Mouse (Mus musculus): Measurements from ENCODE around the gene Gramd1b. TPM values are rescaled to one million over a fixed set of nuclear protein-coding genes. Genes with fewer than 3 reads are reported as not detected.

Gene Gramd1b
- total and polyA plus RNA-seq, 2 experiments from 2014 or later = 3.2 to 17.4 TPM

DNA sequence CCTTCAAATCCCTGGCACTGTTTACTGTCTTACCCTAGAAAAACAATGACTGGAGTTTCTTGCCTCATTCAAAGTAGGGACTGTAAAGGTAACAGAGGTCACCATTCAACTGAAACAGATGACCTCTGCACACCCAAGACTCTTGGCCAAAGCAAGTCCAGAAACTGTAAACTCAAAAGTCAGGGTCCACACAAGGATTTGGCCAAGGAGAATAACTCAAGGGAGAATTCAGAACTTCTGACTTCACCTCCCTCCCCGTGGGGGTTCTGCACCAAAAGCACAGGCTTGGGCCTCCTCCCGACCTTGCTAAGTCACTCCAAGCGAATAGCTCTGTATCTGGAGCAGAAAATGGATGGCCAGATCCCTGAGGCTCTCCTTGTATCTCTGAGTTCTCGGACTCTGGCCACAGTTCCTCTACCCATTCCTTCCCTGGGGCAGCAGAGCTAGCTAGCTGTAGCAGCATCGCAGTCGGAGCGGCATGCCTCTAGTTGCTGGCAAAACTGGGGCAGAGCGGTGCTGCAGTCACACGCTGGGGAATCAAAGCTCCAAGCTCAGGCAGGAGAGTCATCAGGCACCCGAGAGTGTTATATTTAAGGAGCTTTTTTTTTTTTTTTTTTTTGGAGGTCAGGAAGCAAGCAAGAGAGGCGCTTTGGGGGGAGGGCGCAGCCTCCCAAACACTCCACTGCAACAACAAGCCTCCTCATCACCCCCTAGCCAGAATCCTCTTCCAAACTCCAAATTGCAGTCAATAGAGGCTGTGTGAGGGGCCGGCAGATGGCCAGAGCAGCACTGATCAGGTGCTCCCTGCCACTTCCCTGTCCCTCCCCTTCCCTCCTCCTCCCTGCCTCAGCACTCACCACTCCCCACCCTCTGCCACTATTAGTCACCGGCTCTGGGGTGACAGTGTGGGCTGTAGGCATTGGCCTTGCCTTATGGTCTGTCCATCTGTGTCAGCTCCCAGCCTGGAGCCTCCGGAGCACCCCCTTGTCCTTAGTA, 149.5 kb downstream of the Gramd1b start:
- no peaks in the 10 kb centered on the region for H3K9me3 ChIP-seq (replicated peaks; ENCODE audit: control insufficient read depth, low read length)
- peak; percentile 43 for DNase-seq (ENCODE audit: low spot score)
- H3K4me1 ChIP-seq (ENCODE audit: control insufficient read depth, insufficient read depth) = peaks cover 6% of the 10 kb centered on the region; the same call in 1 of the 2 replicates
- peak overlapping the region; percentile 31 for H3K4me2 ChIP-seq (ENCODE audit: low read depth, low read length)
- H3K27me3 ChIP-seq (ENCODE audit: control insufficient read depth, insufficient read depth, low read length) = no peaks in the 10 kb centered on the region
- TF ChIP-seq CTCF (IDR thresholded peaks at IDR 0.05; ENCODE audit: low read depth) (no peak), EP300 (IDR thresholded peaks at IDR 0.05; ENCODE audit: low read depth) (no peak)
- no peaks in the 10 kb centered on the region for H3K36me3 ChIP-seq (replicated peaks; ENCODE audit: control insufficient read depth, insufficient read depth, low read length)
- H3K4me3 ChIP-seq (ENCODE audit: low read depth, low read length) = no peak overlapping the region
- ATAC-seq (ENCODE audit: insufficient read depth, low read depth) = peak; percentile 83
- H3K27ac ChIP-seq (ENCODE audit: low read depth) = peak overlapping the region; percentile 12; the same call in 1 of the 2 replicates
- H3K9ac ChIP-seq (replicated peaks; ENCODE audit: low read depth, low read length) = no peak overlapping the region
- WGBS = 23% methylated on average over 15 of the region's 15 CpGs

DNA sequence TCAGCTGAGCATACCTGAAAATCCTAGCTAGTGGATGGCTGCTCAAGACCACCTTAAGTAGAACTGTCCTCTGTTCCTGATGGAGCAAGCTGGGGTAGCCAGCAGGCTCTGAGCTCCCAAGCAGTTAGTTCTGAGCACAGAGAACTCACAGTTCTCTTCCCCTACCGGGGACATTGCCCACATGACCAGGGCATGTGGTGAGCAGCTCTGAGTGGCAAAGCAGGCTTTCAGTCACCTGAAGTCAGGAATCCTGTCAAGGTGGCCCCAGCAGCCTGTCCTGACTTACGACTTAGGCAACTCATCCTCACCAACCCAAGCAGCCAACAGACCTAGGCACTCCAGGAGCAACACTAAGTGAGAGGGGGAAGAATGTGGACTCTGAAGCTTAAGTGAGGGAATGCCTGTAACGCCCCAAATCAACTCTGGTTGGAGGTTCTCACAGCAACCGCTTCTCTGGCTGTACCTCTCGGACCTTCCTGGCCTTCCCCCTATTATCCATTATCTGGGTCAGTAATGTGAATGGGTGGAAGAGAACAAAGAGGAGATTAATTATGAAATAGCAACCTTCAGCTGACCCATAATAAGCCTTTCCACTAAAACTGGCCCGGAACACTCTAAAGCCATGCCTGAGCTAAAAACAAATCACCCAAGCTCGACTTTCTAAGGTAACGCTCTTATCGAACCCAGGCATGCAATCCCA, 154.3 kb downstream of the Gramd1b start:
- Histone ChIP-seq H3K4me3 (ENCODE audit: low read depth, low read length) (no peak overlapping the region), H3K27ac (ENCODE audit: low read depth) (no peak overlapping the region), H3K4me1 (ENCODE audit: control insufficient read depth, insufficient read depth) (0 out of 2 replicates have a peak, but pooled peaks cover 9% of the 10 kb centered on the region), H3K9me3 (replicated peaks; ENCODE audit: control insufficient read depth, low read length) (no peaks in the 10 kb centered on the region), H3K27me3 (ENCODE audit: control insufficient read depth, insufficient read depth, low read length) (no peaks in the 10 kb centered on the region), H3K4me2 (ENCODE audit: low read depth, low read length) (peak overlapping the region; percentile 46; the same call in 1 of the 2 replicates), H3K36me3 (replicated peaks; ENCODE audit: control insufficient read depth, insufficient read depth, low read length) (no peaks in the 10 kb centered on the region), H3K9ac (replicated peaks; ENCODE audit: low read depth, low read length) (no peak overlapping the region)
- WGBS = 63% methylated on average over 9 of the region's 9 CpGs
- ATAC-seq (ENCODE audit: insufficient read depth, low read depth) (no peak), DNase-seq (ENCODE audit: low spot score) (no peak)
- no peak for TF ChIP-seq EP300 (IDR thresholded peaks at IDR 0.05; ENCODE audit: low read depth)
- no peak for TF ChIP-seq CTCF (IDR thresholded peaks at IDR 0.05; ENCODE audit: low read depth)

DNA sequence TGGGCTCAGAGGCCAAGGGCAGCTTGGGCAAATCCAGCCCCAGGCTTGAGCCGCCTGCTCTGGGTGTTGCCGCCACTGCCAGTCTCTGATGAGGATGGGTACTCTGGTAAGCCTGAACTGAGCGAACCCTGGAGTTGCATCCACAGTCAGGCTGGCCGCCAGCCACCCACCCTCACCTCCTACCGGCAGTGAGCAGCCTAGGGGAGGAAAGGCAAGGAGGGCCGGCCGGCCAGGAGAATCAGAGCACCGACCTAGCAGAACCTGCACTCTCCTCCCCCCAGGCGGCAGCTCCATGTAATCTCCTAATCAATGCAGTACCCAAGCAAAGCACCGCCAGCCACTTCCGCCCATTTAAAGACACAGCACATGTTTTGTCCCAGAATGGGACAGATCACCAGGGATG, 155.0 kb downstream of the Gramd1b start:
- H3K4me1 ChIP-seq (ENCODE audit: control insufficient read depth, insufficient read depth) = 0 out of 2 replicates have a peak, but pooled peaks cover 9% of the 10 kb centered on the region
- peak overlapping the region; percentile 18 for H3K4me3 ChIP-seq (ENCODE audit: low read depth, low read length)
- H3K9me3 ChIP-seq (replicated peaks; ENCODE audit: control insufficient read depth, low read length) = no peaks in the 10 kb centered on the region
- H3K4me2 ChIP-seq (ENCODE audit: low read depth, low read length) = peak overlapping the region; percentile 46; the same call in 1 of the 2 replicates
- H3K36me3 ChIP-seq (replicated peaks; ENCODE audit: control insufficient read depth, insufficient read depth, low read length) = no peaks in the 10 kb centered on the region
- H3K27me3 ChIP-seq (ENCODE audit: control insufficient read depth, insufficient read depth, low read length) = no peaks in the 10 kb centered on the region
- 0 out of 2 replicates have a peak, but pooled peaks have one; percentile 33 for ATAC-seq (ENCODE audit: insufficient read depth, low read depth)
- H3K9ac ChIP-seq (replicated peaks; ENCODE audit: low read depth, low read length) = no peak overlapping the region
- 19% methylated on average over 11 of the region's 11 CpGs for WGBS
- H3K27ac ChIP-seq (ENCODE audit: low read depth) = no peak overlapping the region
- TF ChIP-seq EP300 (IDR thresholded peaks at IDR 0.05; ENCODE audit: low read depth) (no peak), CTCF (IDR thresholded peaks at IDR 0.05; ENCODE audit: low read depth) (no peak; the same call in 1 of the 2 replicates)
- DNase-seq (ENCODE audit: low spot score) = peak; percentile 12

DNA sequence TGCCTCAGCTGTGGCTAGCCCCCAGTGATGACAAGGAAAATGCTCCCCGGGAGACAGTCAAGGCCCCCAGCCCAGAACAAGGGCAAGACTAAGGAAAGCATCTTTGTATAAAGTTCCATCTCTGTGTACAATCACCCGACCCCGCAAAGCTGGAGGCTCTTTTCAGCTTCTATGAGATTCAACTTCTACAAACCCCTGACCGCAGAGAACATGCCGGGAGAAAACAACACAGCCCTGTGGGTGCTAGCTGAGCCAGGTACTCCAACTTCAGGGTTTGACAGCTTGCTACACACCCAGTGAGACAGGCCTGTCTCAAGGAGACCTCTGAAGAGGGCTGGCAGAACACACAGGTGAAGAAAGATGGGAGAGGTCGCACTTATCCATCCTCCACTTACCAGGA, 155.7 kb downstream of the Gramd1b start:
- H3K36me3 ChIP-seq (replicated peaks; ENCODE audit: control insufficient read depth, insufficient read depth, low read length) = no peaks in the 10 kb centered on the region
- 0 out of 2 replicates have a peak, but pooled peaks cover 9% of the 10 kb centered on the region for H3K4me1 ChIP-seq (ENCODE audit: control insufficient read depth, insufficient read depth)
- TF ChIP-seq CTCF (IDR thresholded peaks at IDR 0.05; ENCODE audit: low read depth) (no peak), EP300 (IDR thresholded peaks at IDR 0.05; ENCODE audit: low read depth) (no peak)
- H3K9me3 ChIP-seq (replicated peaks; ENCODE audit: control insufficient read depth, low read length) = no peaks in the 10 kb centered on the region
- H3K9ac ChIP-seq (replicated peaks; ENCODE audit: low read depth, low read length) = no peak overlapping the region
- no peaks in the 10 kb centered on the region for H3K27me3 ChIP-seq (ENCODE audit: control insufficient read depth, insufficient read depth, low read length)
- no peak for DNase-seq (ENCODE audit: low spot score)
- 71% methylated on average over 6 of the region's 6 CpGs for WGBS
- no peak overlapping the region for H3K27ac ChIP-seq (ENCODE audit: low read depth)
- no peak overlapping the region for H3K4me3 ChIP-seq (ENCODE audit: low read depth, low read length)
- ATAC-seq (ENCODE audit: insufficient read depth, low read depth) = no peak
- no peak overlapping the region for H3K4me2 ChIP-seq (ENCODE audit: low read depth, low read length)

DNA sequence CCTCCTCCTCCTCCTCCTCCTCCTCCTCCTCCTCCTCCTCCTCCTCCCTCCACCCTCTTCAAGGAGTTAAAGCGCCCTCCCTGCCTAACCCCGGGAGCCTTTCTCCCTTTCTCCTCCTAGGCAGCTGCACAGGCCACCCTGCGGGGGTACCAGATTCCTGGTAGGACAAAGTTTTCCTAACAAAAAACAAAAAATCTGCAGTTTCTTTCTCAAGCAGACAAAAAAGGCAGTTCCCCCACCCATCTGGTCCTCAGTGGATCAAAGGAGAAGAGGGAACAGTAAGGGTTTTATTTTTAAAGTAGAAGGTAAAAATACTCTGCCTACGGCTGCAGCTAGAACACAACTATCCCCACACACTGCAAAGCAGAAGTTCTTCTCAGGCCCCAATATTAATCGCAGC, 156.2 kb downstream of the Gramd1b start:
- H3K27me3 ChIP-seq (ENCODE audit: control insufficient read depth, insufficient read depth, low read length) = no peaks in the 10 kb centered on the region
- H3K4me2 ChIP-seq (ENCODE audit: low read depth, low read length) = no peak overlapping the region
- ATAC-seq (ENCODE audit: insufficient read depth, low read depth) (no peak), DNase-seq (ENCODE audit: low spot score) (no peak)
- H3K9me3 ChIP-seq (replicated peaks; ENCODE audit: control insufficient read depth, low read length) = no peaks in the 10 kb centered on the region
- no peak overlapping the region for H3K9ac ChIP-seq (replicated peaks; ENCODE audit: low read depth, low read length)
- TF ChIP-seq EP300 (IDR thresholded peaks at IDR 0.05; ENCODE audit: low read depth) (no peak), CTCF (IDR thresholded peaks at IDR 0.05; ENCODE audit: low read depth) (no peak)
- H3K36me3 ChIP-seq (replicated peaks; ENCODE audit: control insufficient read depth, insufficient read depth, low read length) = no peaks in the 10 kb centered on the region
- no peak overlapping the region for H3K4me3 ChIP-seq (ENCODE audit: low read depth, low read length)
- 0 out of 2 replicates have a peak, but pooled peaks cover 9% of the 10 kb centered on the region for H3K4me1 ChIP-seq (ENCODE audit: control insufficient read depth, insufficient read depth)
- no peak overlapping the region for H3K27ac ChIP-seq (ENCODE audit: low read depth)
- 56% methylated on average over 5 of the region's 5 CpGs for WGBS

Data from heart, postnatal 0 days (tissue).